Mouse (Mus musculus) stomach, postnatal 0 days (tissue): ENCODE data around the gene Gpbp1l1. TPM values are rescaled to one million over a fixed set of nuclear protein-coding genes. Genes with fewer than 3 reads are reported as not detected.

Experiments used
- ATAC-seq: fragments of 200-750 bp; cut with Nextera tagmentation; 2 replicates; pipeline ENCODE4 v1.8.0; 2017; ENCODE audit not compliant: low FRiP score, low TSS enrichment
- DNase-seq: peaks from one replicate; pipeline ENCODE4 v3.0.0-alpha.2; 2016; ENCODE audit warnings: low spot score
- H3K27ac ChIP-seq: fragments of 300-500 bp; sonication (generic); replicated peaks from 2 replicates; pipeline ENCODE4 v1.5.1; 2014; ENCODE audit warnings: mild to moderate bottlenecking, control low read depth
- H3K27me3 ChIP-seq: fragments of 300-500 bp; sonication (generic); 2 replicates; pipeline ENCODE4 v1.6.1; 2014; ENCODE audit warnings: low read length; ENCODE audit not compliant: control insufficient read depth, insufficient read depth
- H3K36me3 ChIP-seq: fragments of 300-500 bp; sonication (generic); 2 replicates; pipeline ENCODE4 v1.6.1; 2014; ENCODE audit warnings: low read length, mixed read lengths; ENCODE audit not compliant: control insufficient read depth, insufficient read depth
- H3K4me1 ChIP-seq: fragments of 300-500 bp; sonication (generic); replicated peaks from 2 replicates; pipeline ENCODE4 v1.6.1; 2014; ENCODE audit warnings: antibody characterized with exemption; ENCODE audit not compliant: control insufficient read depth, insufficient read depth
- H3K4me2 ChIP-seq: fragments of 300-500 bp; sonication (generic); replicated peaks from 2 replicates; pipeline ENCODE4 v1.6.1; 2014; ENCODE audit warnings: low read depth, mild to moderate bottlenecking, control low read depth, moderate library complexity
- H3K4me3 ChIP-seq: fragments of 300-500 bp; sonication (generic); 2 replicates; pipeline ENCODE4 v1.5.1; 2014; ENCODE audit warnings: low read depth, low read length, control low read depth
- H3K9ac ChIP-seq: fragments of 300-500 bp; sonication (generic); 2 replicates; pipeline ENCODE4 v1.6.1; 2014; ENCODE audit warnings: mild to moderate bottlenecking, low read length, control low read depth, mixed read lengths
- H3K9me3 ChIP-seq: fragments of 300-500 bp; sonication (generic); 2 replicates; pipeline ENCODE4 v1.6.1; 2016; ENCODE audit warnings: low read length; ENCODE audit not compliant: control insufficient read depth
- CTCF ChIP-seq: IDR thresholded peaks from 2 replicates; pipeline ENCODE4 v1.5.1; 2016; ENCODE audit warnings: antibody characterized with exemption, low read depth, mild to moderate bottlenecking, moderate library complexity
- EP300 ChIP-seq: optimal IDR thresholded peaks from 2 replicates; pipeline ENCODE3; 2016; ENCODE audit warnings: antibody characterized with exemption
- WGBS: fragments of 180-500 bp; shearing (Covaris S2); extraction: QIAGEN DNeasy Blood & Tissue Kit; methylation state at CpG from one replicate; pipeline ENCODE4 v1.1.7; 2014; 5-methylcytosine and 5-hydroxymethylcytosine counted together
- polyA plus RNA-seq: library from polyadenylated mRNA; unstranded; fragments of >200 nt; fragmentation: Nextera tagmentation; extraction: Ambion mirVana; gene quantifications from 2 replicates; pipeline ENCODE4 v1.2.1, GENCODE M21; 2015

Gene Gpbp1l1
- polyA plus RNA-seq, 1 experiment from 2014 or later, result 22.4 TPM

- H3K4me2 ChIP-seq, result peak within 1 kb of the TSS; percentile 71
- WGBS, result 2% methylated on average over 23 of the region's 23 CpGs
- no peaks in the 10 kb centered on the region for H3K4me1 ChIP-seq
- peak within 1 kb of the TSS; percentile 87 for H3K4me3 ChIP-seq
- peak within 1 kb of the TSS; percentile 95 for H3K27ac ChIP-seq
- TF ChIP-seq EP300 (no peak), CTCF (no peak)
- peak; percentile 82 for DNase-seq
- H3K36me3 ChIP-seq, result peaks cover 5% of the 10 kb centered on the region; the same call in 1 of the 2 replicates
- H3K9ac ChIP-seq, result peak within 1 kb of the TSS; percentile 55
- H3K27me3 ChIP-seq, result no peaks in the 10 kb centered on the region
- ATAC-seq, result no peak
- no peaks in the 10 kb centered on the region for H3K9me3 ChIP-seq
Measured at GRCm38 (mm10) chr4:116555413-116556300, 1.8 kb upstream of the Gpbp1l1 start, which contains the start of gene Tmem69. Gene Tmem69 (minus strand): TSS chr4:116555936.

DNA sequence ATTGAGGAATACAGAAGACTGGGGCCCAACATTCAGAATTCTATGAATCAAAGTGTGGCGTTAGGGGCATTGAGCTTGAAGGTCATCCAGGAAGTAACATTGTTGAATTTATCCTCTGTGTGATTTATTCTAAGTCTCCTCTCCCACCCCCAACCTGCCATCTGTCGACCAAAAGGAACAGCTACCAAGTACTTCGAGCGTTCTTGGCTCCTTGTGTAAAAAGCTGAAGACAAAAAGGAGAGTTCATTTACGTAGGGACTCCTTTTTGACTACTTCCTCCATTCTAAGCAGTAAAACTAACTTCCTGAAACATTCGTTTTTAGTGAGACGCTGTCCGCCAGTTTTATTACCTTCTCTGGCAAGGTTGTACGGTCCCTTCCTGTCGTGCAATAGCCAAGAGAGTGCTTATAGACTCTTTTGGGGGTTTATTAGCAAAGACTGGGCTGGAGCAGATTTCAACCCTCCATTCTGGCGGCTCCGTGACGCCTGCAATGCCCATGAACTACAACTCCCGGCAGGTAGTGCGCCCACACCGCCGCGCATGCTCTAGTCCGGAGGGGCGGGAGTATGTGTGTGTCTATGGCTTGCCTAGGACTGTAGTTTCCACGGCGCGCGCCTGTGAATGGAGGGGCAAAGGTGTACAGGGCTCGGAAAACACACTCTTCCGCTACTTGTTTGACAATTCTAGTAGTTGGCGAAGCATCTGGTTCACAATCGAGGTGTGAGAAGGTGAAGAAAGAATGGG lies 725 bp upstream of the Gpbp1l1 start:
- Histone ChIP-seq H3K4me3 (peak overlapping the region; percentile 87), H3K4me1 (no peaks in the 10 kb centered on the region), H3K9me3 (no peaks in the 10 kb centered on the region), H3K4me2 (peak overlapping the region; percentile 71), H3K36me3 (peaks cover 5% of the 10 kb centered on the region; the same call in 1 of the 2 replicates), H3K27ac (peak overlapping the region; percentile 95), H3K27me3 (no peaks in the 10 kb centered on the region), H3K9ac (peak overlapping the region; percentile 78)
- WGBS, result under 1% methylated on average over 28 of the region's 28 CpGs
- peak; percentile 95 for DNase-seq
- ATAC-seq, result peak; percentile 95
- no peak for TF ChIP-seq CTCF
- no peak for TF ChIP-seq EP300

DNA sequence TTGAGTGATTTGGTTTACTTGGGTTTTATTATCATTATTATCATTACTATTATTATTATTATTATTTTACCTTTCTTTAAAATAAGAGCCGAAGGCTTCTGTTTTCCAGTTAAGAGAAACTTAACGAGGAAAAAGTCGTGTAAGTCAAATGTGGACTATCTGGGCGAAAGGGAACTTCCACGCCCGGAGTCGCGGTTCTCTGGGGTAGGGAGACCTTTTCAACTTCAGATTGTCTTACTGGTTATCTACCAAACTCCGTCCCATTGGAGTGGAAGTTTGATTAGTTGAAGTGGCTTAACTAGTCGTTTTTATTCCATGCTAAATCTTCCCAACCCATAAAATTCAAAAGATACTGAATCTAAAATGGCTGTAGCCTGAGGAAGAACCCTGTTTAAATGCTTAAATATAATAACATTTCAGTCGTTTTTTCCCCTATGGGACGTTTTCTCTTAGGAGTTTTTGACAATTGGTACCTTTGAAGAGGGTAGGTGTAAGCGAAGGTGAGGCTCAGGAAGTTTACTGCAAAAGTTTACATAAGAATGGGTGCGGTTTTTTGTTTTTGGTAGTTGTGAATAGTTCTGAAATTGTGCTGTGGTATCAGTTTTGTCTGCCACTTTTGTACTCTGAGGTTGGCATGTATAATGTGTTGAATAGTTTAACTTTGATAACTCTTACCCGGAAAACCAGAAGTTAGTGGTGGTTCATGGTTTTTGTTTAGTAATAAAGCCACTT lies 859 bp downstream of the Gpbp1l1 start:
- TF ChIP-seq EP300 (no peak), CTCF (no peak)
- Histone ChIP-seq H3K36me3 (peaks cover 2% of the 10 kb centered on the region; the same call in 1 of the 2 replicates), H3K27ac (peak overlapping the region; percentile 95), H3K27me3 (no peaks in the 10 kb centered on the region), H3K9me3 (no peaks in the 10 kb centered on the region), H3K4me1 (no peaks in the 10 kb centered on the region), H3K9ac (peak overlapping the region; percentile 94), H3K4me3 (peak overlapping the region; percentile 87), H3K4me2 (peak overlapping the region; percentile 49)
- DNase-seq (peak; percentile 21), ATAC-seq (no peak)
- WGBS, result under 1% methylated on average over 15 of the region's 15 CpGs

GRCm38 (mm10) chr4:116595793-116596192 lies 38.3 kb downstream of the Gpbp1l1 start:
- no peaks in the 10 kb centered on the region for H3K9me3 ChIP-seq
- no peak overlapping the region for H3K4me3 ChIP-seq
- 0 out of 2 replicates have a peak, but pooled peaks cover 5% of the 10 kb centered on the region for H3K4me1 ChIP-seq
- TF ChIP-seq CTCF (no peak), EP300 (no peak)
- H3K27ac ChIP-seq, result no peak overlapping the region
- 78% methylated on average over 8 of the region's 8 CpGs for WGBS
- ATAC-seq (no peak), DNase-seq (no peak)
- no peak overlapping the region for H3K4me2 ChIP-seq
- H3K27me3 ChIP-seq, result no peaks in the 10 kb centered on the region
- H3K9ac ChIP-seq, result no peak overlapping the region
- H3K36me3 ChIP-seq, result peaks cover 21% of the 10 kb centered on the region

DNA sequence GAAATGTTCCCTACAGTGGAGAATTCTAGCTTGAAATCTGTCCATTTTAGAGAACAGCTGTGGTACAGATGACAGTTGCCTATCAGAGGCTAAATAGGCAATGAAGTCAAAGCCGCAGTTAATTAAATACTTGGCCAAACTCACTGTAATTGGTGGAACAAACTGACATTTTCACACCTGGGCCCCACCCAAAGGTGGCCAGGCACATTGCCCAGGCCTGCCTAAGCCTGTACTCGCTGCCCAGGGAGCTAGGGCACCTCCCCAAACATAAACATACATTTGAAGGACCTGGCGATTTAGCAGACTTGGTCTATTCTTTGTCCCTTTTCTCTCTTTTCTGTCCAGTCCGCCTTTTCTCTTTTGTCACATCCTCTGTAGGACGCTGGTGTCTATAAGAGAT lies 38.9 kb downstream of the Gpbp1l1 start, which contains the start of gene Ccdc17:
Gene Ccdc17, plus strand, starts transcription at position 276 of the 400 bp plus-strand sequence.
- H3K36me3 ChIP-seq, result peaks cover 19% of the 10 kb centered on the region
- peak within 1 kb of the TSS; percentile 90 for H3K27ac ChIP-seq
- no peaks in the 10 kb centered on the region for H3K9me3 ChIP-seq
- H3K4me3 ChIP-seq, result peak within 1 kb of the TSS; percentile 61
- TF ChIP-seq EP300 (no peak), CTCF (no peak)
- H3K27me3 ChIP-seq, result no peaks in the 10 kb centered on the region
- ATAC-seq (peak; percentile 53; the same call in 1 of the 2 replicates), DNase-seq (peak; percentile 66)
- H3K4me1 ChIP-seq, result 0 out of 2 replicates have a peak, but pooled peaks cover 5% of the 10 kb centered on the region
- 22% methylated on average over 5 of the region's 5 CpGs for WGBS
- peak within 1 kb of the TSS; percentile 79 for H3K9ac ChIP-seq
- peak within 1 kb of the TSS; percentile 98 for H3K4me2 ChIP-seq
